Mouse (Mus musculus): Measurements from ENCODE around the gene Gm45837.

The Gm45837 gene

DNA sequence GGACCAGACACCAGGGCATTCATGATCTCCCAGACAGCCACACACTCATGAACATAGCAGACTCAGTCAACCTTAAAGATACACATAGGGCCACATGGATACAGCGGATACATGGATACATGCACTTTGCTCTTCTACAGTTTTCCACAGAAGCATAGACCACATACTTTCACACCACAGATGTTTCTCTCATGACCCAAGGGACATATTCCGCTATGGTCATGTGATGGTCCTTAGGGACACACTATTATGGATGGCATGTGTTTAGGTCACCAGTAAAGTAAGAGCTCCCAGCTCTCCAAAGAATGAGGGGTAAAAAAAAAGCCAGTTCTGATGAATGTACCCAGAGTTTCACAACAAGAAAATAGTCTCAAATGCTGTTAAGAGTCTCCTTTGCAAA, 60.7 kb downstream of the Gm45837 start:
- no peak for DNase-seq

DNA sequence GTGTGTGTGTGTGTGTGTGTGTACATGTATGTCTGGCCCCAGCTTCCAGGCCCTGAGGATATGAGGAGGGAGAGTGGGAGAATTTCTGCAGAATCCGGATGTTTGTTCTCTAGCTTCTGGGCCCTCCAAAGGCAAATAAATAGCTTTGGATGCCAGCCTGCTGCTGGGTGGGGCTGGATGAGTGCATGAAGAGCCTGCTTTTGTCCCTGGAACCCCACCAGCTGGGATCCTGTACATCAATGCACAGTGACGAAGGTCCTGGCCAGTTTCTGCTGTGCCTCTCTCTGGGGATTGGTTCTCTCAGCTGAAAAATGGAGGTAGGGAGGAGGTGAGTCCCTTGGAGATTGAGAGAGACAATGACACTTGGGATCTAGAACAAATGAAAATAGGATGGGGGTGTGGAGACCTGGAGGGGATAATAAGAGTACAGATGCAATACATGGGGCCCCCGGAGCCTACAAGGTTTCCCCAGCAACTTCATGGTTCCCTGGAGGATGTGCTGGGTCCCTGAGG, 61.3 kb downstream of the Gm45837 start:
- DNase-seq, result no peak

DNA sequence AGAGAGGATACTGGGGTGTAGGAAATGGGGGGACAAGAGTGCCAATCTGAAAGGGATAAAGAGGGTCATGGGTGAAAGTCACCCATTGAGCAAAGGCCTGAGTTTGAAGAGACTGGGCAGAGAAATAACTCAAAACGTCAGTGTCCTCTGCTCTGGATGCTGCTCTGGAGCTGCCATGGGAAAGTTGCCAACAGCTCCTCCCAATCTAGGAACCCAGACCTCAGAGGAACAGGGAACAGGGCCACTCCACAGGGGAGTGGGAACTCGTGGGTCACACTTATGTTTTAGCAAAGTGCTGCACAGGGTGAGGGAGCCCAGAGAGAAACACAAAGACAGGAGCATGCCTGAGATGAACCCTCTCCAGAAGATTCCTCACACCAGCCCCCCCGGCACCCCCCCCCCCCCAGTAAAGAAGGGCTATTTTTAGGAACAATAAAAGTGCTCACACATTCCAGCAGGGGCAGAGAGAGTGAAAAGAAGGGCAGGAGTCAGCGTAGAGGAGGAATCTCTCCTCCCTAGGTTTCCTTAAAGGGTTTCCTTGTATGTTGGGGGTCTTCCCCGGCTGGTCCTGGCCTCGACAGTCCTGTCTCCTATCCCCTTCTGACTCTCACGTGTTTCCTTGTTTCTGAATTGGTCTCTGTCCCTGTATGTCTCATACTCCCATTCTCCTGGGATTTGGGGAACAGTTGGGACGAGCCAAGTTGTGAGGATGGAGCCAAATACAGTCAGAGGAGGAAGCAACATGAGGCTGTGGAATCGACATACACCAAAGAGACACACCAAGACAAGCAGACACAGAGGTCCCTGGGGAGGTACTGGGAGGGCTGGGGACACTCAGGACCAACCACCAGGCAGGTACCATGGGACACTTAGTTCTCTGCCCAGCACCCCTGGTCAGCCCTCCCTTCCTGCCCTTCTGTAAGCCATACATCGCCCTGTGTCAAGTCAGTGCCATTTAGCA, 62.2 kb downstream of the Gm45837 start:
- DNase-seq, result no peak

DNA sequence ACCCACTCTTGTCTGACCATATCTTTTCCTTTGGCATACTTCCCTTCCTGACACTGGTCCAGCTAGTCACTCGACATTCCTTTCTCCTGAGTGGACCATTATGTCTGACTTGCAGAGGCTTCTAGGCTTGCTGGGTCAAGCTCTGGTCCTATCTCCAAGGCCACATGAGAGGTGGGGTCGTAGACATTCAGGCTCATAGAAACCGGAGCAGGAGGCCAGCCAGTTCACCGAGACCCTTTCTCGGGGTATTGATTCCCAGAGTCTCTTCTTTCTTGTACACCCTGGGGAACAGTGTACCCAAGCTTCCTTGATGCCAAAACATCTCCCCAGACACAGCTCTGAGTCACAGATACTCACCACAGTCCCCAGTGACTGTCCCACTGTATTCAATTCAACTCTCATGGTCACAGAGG, 63.7 kb downstream of the Gm45837 start:
- DNase-seq, result no peak

DNA sequence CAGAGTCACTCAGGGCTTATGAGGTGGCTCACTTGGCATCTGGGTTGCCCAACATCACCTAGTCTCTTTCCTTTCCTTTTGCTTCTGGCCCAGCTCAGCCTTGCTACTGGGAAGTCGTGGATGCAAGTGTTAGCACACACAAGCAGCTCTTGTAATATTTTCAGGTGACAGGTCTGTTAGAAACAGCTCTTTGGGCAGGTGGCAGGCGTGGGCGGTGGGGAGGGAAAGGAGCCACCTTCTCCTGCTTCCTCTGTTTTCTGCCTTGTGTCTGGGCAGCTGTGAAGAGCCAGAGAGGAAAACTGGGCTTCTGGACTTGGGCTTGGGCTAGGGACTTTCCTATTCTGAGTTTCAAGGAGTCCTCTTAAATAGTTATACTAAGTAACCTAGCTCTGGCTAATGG, 65.3 kb downstream of the Gm45837 start:
- peak; percentile 60 for DNase-seq

DNA sequence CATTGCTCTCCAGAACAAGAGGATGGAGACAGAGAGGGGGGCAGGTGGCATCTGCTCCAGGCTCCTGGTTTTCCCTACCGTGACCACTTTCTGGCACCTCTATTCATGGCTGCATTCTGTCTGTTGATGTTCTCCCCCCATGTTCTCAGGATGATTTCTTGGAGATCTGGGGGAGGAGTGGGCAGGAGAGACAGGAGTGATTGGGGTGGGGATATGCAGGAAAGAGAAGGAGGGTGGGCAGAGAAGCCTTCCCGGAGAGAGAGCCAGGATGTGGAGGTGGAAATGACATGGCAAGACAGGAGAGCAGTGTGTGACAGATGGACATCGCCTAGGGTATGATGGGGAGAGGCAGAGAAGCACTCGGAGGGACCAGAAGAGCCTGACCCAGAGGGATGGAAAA, 65.8 kb downstream of the Gm45837 start:
- no peak for DNase-seq

DNA sequence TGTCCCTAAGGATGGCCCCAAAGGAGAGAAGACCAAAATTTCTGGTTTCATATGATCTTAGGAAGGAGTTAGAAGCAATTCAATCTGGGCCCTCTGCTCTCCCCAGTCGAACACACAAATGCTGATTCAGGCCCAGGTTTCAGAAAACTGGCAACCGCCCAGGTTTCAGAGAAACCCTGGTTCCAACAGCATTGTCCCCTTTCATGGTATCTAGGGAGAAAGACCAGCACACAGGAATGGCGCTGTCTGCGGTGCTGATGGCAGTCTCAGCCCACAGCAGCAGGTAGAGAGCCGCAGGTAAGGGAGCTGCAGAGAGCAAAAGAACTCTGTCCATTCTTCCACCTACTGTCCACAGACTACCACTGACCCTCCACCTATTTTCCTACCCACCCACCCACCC, 66.5 kb downstream of the Gm45837 start:
- DNase-seq, result no peak

DNA sequence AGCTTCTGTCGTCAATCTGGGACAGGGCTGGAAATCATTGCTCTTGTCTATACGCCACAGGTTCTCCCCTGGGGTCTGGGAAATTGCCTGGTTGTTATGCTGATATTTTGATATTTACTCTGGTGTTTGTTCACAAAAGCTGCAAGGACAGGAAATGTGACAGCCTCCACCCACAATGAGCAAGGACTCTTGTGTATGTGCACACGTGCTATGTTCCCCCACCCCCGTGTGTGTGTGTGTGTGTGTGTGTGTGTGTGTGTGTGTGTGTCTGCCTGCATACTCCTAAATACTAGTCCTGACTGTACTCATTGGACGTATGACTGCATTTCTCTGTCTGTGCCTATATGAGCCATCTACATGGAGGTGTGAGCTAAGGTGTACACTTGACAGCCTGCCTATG, 67.4 kb downstream of the Gm45837 start:
- DNase-seq, result no peak

DNA sequence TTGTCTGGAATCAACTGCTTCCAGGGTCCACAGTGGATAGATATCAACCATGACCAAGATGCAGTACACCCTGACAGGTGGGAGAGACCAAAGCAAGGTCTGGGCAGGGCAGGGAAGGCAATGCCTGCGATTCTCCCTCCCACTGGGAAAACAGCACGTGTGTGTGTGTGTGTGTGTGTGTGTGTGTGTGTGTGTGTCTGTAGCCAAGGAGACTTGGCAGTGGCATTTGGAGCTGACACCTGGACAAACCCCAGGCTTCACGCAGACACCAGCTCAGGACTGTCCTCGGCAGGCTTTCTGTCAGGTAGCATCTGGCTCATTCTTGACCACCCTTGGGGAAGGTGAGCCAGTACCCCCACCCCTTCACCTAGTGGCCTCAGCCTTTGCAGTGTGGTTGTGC, 69.2 kb downstream of the Gm45837 start:
- no peak for DNase-seq

DNA sequence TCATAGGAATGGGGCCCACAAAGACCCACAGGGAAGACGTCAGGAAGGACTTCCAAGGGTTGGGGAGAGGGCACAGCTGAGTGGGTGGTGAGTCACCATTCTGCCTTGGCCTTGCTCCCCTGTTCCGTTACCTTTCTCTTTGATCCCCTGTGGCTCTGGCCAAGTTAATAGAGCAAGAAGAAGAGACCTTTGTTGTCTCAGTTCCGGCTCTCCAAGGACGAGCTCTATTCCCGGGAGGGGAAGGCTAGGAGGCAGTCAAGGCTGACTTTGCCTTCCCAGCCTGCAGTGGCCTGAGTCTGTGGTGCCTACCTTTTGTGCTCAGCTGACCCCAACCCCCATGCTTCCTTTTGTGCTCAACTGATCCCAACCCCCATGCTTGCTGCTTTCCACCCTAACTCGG, 70.0 kb downstream of the Gm45837 start:
- DNase-seq, result no peak

DNA sequence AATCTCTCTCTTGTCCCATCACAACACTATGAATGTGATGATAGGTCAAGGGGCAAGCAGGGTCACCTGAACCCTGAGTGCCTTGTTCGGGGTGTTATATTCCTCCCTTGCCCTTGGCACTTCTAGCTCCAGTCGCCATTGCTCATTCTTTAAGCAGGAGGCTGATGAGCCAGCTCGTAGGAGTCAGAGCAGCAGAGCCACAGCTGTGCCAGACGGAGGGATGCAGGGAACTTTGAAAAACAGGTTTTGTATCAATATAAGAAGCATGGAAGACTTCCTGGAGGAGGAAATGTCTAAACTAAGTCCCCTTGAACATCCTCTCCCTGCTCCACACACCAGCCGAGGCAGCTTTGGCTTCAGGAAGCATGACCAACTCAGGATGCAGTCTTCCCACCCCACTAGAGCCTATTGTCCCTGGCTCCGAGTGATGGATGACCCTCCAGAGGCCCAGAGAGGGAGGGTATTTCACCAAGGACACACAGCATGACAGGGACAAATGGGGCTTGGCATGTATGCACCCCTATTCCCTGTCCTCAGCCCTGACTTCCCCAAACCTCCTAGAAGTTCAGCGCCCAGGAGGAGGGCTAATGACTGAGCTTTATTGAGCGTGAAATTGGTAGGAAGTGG, 71.3 kb downstream of the Gm45837 start:
- no peak for DNase-seq

DNA sequence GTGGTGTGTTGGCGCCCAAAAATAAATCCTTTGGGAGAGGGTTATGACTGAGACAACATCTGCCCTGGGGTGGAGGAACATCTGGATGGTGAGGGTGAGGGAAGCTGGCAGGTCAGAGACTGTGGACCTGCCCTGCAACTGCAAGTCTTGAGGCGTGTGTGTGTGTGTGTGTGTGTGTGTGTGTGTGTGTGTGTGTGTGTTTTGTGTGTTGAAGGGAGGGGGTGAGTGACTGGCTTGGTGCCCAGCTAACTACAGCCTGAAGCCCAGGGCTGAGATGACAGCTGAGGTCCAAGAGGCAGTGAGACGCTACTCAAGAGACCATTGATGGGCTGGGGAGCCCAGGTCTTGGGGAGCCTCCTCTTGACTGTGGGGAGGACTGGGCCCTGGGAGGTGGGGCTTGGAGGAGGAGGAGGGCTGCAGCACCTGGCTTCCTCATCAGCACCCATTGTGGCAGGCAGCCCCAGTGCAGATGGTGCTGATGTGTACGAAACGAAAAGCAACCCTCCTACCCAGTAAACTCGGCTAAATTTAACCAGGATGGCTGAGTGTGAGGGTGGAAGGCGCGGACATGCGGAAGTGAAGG, 71.9 kb downstream of the Gm45837 start:
- DNase-seq, result peak; percentile 68

DNA sequence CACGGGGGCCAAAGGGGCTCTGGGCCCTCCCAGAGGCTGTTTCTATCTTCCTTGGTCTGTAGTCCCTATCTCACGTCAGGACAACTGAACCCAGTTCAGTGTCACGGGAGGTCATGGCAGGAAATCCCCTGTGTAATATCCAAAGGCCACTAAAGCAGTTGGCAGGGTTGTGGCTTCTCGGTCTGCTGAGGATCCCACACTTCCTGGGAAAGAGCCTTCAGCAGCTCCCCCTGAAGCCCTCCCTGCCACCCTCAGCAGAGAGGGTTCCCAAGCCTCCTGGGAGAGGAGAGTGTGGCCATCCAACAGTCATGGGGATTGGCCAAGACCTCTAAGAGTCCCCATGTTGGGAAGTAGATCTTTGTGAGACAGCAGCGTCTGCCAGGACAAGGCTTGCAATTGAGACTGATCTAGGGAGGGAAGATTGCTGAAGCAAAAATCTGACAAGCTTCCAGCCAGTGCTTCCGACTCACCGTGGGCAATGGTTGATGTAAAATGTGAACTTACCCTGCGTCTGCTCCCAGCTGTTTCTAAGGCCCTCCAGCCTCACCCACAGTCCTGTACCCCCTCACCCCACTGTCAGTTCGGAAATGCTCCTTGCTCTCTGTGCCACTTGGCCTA, 72.9 kb downstream of the Gm45837 start:
- no peak for DNase-seq

DNA sequence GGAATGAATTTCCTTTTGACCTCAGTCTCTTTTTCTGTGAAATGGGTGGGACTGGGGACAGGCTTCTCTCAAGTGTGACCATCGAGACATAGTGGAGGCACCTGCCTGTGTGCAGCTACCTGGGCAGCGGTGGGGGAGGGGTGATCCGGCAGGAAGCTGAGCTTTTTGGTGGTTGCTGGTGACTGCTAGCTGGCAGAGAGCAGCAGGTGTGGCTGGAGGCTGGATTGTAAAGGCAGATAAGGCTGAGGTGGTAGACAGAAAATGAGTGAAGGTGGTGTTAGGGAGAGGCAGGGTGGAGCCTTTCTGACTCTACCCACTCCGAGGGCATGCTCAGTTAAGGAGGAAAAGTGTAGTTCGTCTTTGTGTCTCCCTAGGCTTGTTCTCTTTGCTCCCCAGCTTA, 76.4 kb downstream of the Gm45837 start:
- no peak for DNase-seq

DNA sequence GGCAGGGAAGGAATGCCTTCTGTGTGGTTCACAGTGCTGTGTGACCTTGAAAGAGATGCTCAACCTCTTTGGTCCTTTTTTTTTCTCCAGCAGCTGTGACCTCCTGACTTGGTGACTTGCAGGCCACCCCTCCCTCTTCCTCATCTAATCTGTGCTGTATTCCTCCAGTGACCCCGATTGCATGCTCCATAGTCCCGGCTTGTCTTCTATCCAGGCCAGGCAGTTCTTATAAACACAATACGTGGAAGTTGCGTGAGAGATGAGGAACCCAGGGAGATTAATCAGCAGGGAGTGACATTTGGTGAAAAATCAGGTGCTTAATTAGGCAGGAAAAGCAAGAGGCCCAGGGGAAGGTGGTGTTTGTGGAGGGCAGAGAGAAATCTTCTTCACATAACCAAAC, 80.3 kb downstream of the Gm45837 start:
- no peak for DNase-seq

DNA sequence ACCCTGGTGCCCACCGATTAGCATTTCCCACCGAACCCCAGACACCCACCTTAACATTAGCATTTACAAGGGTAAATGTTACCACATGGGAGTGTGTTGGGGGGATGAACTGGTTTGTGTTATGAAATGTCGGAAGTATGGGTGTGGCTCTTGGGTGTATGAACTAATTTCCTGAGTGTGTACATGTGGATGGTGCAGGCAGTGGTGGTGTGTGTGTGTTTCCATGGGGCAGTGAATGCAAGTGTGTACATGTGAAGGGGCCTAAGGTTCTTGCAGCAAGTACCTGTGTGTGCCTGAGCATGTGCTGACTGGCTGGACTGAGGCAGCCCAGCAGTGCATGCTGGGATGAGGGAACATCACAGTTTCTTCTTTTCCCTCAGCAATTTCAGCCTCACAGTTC, 87.7 kb downstream of the Gm45837 start:
- no peak for DNase-seq

DNA sequence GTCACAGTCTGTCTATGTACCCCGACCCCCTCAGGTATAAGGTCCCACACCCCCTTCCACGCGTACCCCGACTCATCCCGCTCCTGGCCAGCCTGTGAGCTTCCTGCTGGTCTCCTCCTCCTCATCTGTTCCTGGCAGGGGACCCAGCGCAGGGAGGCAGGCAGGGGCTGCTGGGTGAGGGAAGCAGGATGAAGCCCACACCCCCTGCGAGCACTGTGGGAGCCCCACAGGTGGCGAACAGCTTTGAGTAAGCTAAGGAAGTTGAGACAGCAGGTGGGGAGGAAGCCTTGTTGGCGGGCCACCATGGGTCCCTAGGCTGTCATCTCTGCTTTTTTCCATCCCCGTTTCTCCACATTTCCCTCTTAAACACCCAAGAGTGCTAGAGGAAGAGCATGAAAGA, 88.6 kb downstream of the Gm45837 start:
- DNase-seq, result peak; percentile 65

DNA sequence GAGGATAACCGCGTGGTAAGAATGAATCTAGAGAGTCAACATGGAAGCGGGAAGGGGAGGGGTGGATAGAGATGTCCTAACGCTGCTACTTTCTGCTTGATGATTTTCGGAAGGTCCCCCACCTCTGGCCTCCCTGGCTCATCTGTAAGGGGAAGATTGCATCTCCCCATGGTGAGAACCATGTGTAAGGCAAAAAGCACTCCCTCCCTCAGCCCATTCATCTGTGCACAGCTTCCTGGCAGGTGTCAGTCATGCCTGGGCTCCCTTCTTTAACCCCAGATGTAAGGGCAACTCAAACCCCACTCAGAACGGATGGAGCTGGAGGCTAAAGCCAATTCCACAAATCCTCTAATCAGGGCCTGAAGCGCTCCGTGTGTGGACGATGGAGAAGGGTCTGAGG, 89.0 kb downstream of the Gm45837 start:
- DNase-seq, result no peak

DNA sequence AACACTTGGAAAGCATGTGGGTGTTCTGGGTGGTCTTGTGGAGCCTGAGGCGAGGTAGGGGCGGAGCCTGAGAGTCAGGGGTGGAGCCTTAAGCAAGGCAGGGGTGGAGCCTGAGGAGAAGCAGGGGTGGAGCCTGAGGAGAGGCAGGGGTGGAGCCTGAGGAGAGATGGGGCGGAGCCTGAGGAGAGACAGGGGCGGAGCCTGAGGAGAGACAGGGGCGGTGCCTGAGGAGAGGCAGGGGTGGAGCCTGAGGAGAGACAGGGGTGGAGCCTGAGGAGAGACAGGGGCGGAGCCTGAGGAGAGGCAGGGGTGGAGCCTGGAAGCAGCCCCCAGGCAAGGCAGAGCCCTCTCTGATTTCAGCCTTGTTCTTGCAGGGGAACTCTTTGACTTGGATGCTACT, 90.5 kb downstream of the Gm45837 start:
- no peak for DNase-seq

DNA sequence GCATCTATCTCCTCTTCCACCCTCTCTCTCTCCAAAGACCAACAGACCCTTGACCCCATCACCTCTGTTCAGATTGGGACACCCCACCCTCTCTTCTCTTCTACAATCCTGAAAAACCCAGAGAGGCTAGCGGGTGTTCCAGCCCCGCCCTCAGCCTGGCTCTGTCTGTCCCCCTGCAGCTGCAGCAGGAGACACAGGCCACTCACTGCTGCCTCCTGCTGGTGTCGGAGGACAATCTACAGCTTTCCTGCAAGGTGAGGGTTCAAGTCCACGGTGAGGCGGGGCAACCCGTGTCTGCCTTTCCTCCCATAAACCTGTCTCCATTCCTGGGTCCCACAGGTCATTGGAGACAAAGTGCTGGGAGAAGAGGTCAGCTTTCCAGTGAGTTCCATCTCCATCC, 91.0 kb downstream of the Gm45837 start:
- DNase-seq, result no peak

DNA sequence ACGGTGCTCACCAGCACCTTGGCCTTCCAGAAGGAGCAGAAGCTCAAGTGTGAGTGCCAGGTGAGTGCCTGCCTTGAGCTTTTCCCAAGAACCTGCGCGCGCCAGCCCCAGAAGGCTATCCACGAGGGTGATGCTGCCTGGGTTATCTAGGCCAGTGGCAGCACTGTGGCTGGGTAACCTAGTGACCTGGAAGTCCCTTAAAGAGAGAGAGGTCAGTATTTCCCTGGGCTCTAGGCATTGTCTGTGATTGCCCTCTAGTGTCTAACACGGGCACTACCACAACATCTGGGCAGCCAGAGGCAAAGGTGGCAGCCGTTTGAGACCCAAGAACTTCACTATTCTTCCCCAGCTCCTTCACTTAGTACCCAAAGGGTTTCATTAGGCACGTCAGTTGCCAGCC, 92.7 kb downstream of the Gm45837 start:
- no peak for DNase-seq

DNA sequence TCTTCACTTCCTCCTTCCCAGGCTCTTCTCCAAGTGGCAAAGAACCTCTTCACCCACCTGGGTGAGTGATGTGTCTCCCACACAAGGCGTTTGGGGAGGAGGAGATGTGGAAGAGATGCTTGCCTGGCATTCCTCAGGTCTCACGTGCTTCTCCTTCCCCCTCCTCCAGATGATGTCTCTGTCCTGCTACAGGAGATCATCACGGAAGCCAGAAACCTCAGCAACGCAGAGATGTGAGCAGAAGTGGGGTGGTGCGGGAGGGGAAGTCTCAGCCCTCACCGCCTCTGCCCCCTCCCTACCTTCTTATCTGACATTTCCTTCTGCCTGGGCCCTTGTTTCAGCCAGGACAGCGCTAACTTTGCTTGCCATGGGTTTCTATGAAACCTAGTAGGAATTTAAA, 93.1 kb downstream of the Gm45837 start:
- DNase-seq, result no peak

DNA sequence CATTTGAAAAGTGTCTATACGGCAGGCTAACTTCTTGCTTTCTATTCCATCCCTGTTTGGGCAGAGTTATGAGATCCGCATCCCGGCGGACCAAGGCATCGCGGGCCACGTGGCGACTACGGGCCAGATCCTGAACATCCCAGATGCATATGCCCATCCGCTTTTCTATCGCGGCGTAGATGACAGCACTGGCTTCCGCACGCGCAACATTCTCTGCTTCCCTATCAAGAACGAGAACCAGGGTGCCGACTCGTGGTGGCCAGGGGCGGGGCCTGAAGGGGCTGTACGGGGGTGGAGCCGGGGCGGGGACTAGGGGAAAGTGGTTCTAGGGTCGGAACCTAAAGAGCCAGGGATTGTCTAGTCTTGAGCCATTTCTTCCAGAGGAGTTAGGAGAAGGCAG, 93.8 kb downstream of the Gm45837 start:
- no peak for DNase-seq

DNA sequence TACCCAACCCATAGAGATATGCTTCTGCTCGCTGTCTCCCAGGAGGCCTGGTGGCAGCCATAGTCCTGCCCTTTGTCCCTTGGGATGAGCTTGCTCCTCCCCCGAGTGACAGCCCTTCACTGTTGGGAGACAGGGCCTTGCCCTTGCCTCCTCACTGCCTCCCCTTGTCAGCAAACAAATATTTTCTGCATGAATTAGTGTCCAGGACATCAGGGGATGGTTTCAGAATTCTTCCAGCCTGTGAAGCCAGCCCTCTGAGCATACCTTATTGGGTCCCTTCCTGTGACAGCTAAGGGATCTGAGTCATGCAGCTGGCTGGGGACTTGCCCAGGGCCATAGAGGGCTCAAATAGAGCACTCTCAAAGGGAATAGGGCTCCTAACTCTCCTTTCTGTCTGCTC, 98.5 kb downstream of the Gm45837 start:
- DNase-seq, result no peak

All from layer of hippocampus, adult 9-11 months (tissue).